Mouse (Mus musculus): ENCODE data around the gene Uchl1.

GRCm38 (mm10) chr5:66687737-66688136, 11.8 kb downstream of the Uchl1 start:
- no peak for TF ChIP-seq CTCF (conservative IDR thresholded peaks at IDR 0.05; ENCODE audit: insufficient read depth, insufficient read length, low read depth, low read length)
- TF ChIP-seq POLR2A (IDR thresholded peaks at IDR 0.05; ENCODE audit: low read depth, low read length), result no peak
